Mouse (Mus musculus) olfactory bulb, adult 2 months (tissue): Measurements from ENCODE around the gene AI597479. TPM values are rescaled to one million over a fixed set of nuclear protein-coding genes. Genes with fewer than 3 reads are reported as not detected.

Experiments used
- H3K27ac ChIP-seq: fragments of 200-500 bp; 2 replicates; pipeline ENCODE4 v1.5.1; 2012; ENCODE audit warnings: low read depth, low read length; ENCODE audit not compliant: insufficient read depth
- H3K4me1 ChIP-seq: fragments of 200-500 bp; 2 replicates; pipeline ENCODE4 v1.6.1; 2012; ENCODE audit warnings: low read length; ENCODE audit not compliant: control insufficient read depth, insufficient read depth
- H3K4me3 ChIP-seq: fragments of 200-500 bp; 2 replicates; pipeline ENCODE4 v1.5.1; 2012; ENCODE audit warnings: mild to moderate bottlenecking, low read depth, low read length, moderate library complexity; ENCODE audit not compliant: insufficient read depth
- CTCF ChIP-seq: fragments of 200-500 bp; IDR thresholded peaks from 2 replicates; pipeline ENCODE4 v1.5.1; 2012; ENCODE audit warnings: low read depth, mild to moderate bottlenecking, low read length, moderate library complexity; ENCODE audit not compliant: insufficient read depth
- POLR2A ChIP-seq: fragments of 200-500 bp; IDR thresholded peaks from 2 replicates; pipeline ENCODE4 v1.6.1; 2012; ENCODE audit warnings: mild to moderate bottlenecking, low read depth, low read length, moderate library complexity; ENCODE audit not compliant: insufficient read depth
- WGBS: fragments of 180-500 bp; shearing (Covaris S2); methylation state at CpG from one replicate; pipeline ENCODE4 v1.1.7; 2018; 5-methylcytosine and 5-hydroxymethylcytosine counted together
- polyA plus RNA-seq: library from polyadenylated mRNA; stranded (reverse); fragments of >200 nt; gene quantifications from 2 replicates; pipeline ENCODE4 v1.2.4, GENCODE M21; 2012; ENCODE audit warnings: low replicate concordance; ENCODE audit not compliant: missing spikeins, insufficient read depth, insufficient read length

AI597479 gene
- polyA plus RNA-seq, 1 experiment: not detected

DNA sequence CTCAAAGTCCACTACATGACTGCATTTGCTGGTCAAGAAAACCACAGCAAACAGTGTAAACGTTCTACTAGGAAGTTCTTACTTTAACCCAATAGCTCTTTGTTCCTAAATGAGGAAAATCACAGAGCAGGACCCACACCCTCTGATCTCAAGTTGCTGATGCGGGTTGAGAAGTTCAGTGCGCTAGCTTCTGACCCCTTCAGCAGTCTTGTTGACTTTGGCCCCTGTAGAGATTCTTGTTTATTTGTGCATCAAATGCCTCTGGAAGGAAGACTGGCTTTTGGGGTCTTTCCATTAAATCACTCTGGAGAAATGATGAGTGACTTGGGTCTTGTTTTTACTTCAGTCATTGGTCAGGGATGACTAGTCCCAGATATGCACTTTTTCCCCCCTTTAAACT, 51.7 kb downstream of the AI597479 start:
- TF ChIP-seq POLR2A (no peak), CTCF (no peak)
- Histone ChIP-seq H3K4me1 (peaks cover 3% of the 10 kb centered on the region), H3K27ac (no peak overlapping the region), H3K4me3 (no peak overlapping the region)
- 82% methylated on average over 3 of the region's 3 CpGs for WGBS

GRCm38 (mm10) chr1:43152626-43153025, 54.1 kb downstream of the AI597479 start:
- TF ChIP-seq POLR2A (no peak), CTCF (no peak)
- Histone ChIP-seq H3K4me1 (no peaks in the 10 kb centered on the region), H3K27ac (no peak overlapping the region), H3K4me3 (no peak overlapping the region)
- whole genome bisulfite sequencing: 92% methylated on average over 4 of the region's 4 CpGs

GRCm38 (mm10) chr1:43153538-43153937, 55.0 kb downstream of the AI597479 start:
- Histone ChIP-seq H3K27ac (no peak overlapping the region), H3K4me3 (no peak overlapping the region), H3K4me1 (no peaks in the 10 kb centered on the region)
- TF ChIP-seq POLR2A (no peak), CTCF (no peak)
- 68% methylated on average over 5 of the region's 5 CpGs for WGBS

- Histone ChIP-seq H3K27ac (no peak overlapping the region), H3K4me3 (no peak overlapping the region), H3K4me1 (no peaks in the 10 kb centered on the region)
- TF ChIP-seq POLR2A (no peak), CTCF (no peak)
- WGBS: 85% methylated on average over 2 of the region's 2 CpGs
Observed at GRCm38 (mm10) chr1:43154491-43154890, 56.0 kb downstream of the AI597479 start.

DNA sequence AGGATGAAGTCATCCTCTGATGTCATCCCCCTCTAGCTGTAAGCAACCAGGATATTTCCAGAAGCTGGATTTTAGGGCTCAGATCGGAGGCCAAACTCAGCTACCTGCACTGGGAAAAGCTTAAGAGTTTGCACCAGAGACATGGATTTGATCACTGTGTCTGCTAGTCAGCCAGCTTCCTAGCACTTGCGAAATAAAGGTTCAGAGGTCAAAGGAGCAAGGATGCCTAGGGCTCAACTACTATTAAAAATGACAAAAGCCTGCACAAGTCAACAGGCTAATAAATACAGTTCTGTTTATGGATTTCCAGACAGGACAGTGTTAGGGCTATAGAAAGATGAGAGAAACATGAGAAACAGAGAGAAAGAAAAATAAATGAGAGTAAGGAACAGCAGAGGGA, 59.4 kb downstream of the AI597479 start:
- Histone ChIP-seq H3K4me1 (peaks cover 5% of the 10 kb centered on the region; the same call in 1 of the 2 replicates), H3K27ac (no peak overlapping the region), H3K4me3 (no peak overlapping the region)
- no peak for TF ChIP-seq POLR2A
- TF ChIP-seq CTCF: no peak
- 91% methylated on average over 2 of the region's 2 CpGs for WGBS

- TF ChIP-seq POLR2A: no peak
- no peak for TF ChIP-seq CTCF
- Histone ChIP-seq H3K4me1 (peaks cover 9% of the 10 kb centered on the region), H3K27ac (no peak overlapping the region), H3K4me3 (no peak overlapping the region)
- WGBS: 58% methylated on average over 4 of the region's 4 CpGs
Observed at GRCm38 (mm10) chr1:43159429-43159828, 60.9 kb downstream of the AI597479 start.

- 68% methylated on average over 3 of the region's 3 CpGs for WGBS
- TF ChIP-seq CTCF: no peak
- Histone ChIP-seq H3K27ac (no peak overlapping the region), H3K4me3 (no peak overlapping the region; the same call in 1 of the 2 replicates), H3K4me1 (peaks cover 9% of the 10 kb centered on the region)
Observed at GRCm38 (mm10) chr1:43162394-43162793, 63.9 kb downstream of the AI597479 start.

- Histone ChIP-seq H3K27ac (no peak overlapping the region), H3K4me1 (peaks cover 12% of the 10 kb centered on the region), H3K4me3 (peak overlapping the region; percentile 63)
- TF ChIP-seq CTCF: no peak
- TF ChIP-seq POLR2A: no peak
- WGBS: 3% methylated on average over 6 of the region's 6 CpGs
Observed at GRCm38 (mm10) chr1:43163084-43163466, 64.6 kb downstream of the AI597479 start.

DNA sequence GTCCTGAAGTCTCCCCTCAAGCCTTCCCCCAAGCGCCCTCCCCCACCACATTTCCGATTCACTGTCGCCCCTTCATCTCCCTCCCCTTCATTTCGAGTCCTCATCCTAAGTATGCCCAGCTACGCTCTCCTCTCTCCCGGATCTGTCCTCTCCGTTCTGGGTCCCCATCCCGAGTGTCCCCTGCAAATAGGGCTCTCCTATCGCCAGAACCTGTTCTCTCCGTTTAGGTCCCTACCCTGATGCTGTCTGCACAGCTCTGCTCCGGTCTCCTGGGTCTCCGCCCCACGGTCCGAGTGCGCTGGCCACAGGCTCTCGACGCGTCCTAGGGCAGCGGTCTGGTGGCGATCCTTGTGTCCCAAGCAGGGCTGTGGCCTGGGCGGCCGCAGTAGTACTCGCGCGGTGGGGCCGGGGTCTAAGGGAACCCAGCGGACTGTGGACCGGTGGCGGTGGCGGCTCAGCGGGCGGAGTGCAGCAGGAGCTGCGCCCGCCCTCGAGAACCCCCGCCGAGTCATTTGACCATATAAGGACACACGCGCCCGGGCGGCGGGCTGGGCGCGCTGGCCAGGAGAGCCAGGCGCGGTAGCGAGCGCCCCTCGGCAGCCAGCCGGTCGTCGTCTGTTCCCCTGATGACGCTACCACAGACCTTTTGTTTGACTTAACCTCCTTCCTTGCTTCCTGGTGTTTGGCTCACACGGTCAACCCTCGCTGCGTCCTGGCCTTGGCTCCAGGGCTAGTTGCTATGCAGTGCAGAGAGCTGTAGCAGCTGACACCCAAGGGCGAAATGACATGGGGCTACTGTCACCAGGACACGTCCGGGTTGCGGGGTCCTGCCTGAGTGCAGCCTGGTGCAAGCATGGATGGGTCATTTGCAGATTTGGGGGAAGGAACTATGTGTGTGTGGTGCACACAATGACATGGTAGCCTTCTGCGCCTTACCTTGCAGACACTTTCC, 65.2 kb downstream of the AI597479 start:
- TF ChIP-seq POLR2A (peak; percentile 63), CTCF (no peak)
- Histone ChIP-seq H3K27ac (peak overlapping the region; percentile 68), H3K4me1 (peaks cover 18% of the 10 kb centered on the region), H3K4me3 (peak overlapping the region; percentile 63)
- WGBS: 5% methylated on average over 61 of the region's 61 CpGs
